Mouse (Mus musculus) G1E-ER4 (cell line): ENCODE results near the gene Dnase2a. TPM values are rescaled to one million over a fixed set of nuclear protein-coding genes. Genes with fewer than 3 reads are reported as not detected.

Source experiments
- GATA1 ChIP-seq: IDR thresholded peaks from one replicate; pipeline ENCODE4 v1.8.0; 2012; ENCODE audit warnings: low read length, inconsistent platforms
- polyA plus RNA-seq: library from polyadenylated mRNA; stranded (reverse); fragments of >175 nt; gene quantifications from 2 replicates; pipeline ENCODE4 v1.2.3, GENCODE M21; 2012

Gene Dnase2a
- polyA plus RNA-seq, 1 experiment, result 25.4 TPM

DNA sequence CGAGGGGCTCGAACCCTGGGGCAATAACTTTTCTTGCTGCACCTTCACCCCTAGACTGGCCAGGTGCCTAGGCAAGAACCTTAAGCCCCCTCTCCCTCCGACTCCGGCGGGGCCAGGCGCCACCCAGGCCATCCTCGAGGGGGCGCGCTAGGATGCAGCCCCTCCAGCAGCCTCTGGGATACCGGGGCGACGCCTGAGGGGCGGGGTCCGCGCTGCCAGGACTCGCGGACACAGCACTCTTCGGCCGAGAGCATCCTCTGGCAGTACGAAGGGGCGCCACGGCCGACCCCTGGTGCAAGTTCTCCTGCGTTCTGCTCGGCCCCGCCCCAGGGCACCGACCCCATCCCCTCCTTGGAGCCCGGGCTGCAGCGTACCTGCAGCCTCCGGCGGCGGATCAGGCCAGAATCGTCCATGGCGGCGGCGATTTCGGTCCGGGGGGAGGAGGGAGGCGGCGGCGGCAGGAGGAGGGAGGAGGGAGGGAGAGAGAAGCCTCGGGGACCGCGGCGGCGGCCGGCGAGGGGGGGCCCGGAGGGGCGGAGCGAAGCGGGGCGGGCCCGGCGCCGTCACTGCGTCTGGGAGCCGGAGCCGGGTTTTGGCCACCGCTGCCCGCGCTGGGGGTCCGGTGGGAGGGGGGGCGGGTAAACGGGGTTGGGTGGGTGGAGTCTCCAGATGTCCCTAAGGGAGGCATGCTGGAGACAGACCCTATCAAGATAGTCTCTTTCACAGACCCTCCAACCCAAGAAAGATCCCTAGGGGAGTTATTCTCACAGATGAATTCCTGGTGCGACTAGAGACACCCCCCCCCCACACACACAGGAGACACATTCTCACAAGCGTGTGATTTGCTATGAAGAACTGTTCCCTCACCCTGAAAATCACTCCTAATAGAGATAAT lies 37.5 kb downstream of the Dnase2a start:
- no peak for TF ChIP-seq GATA1

DNA sequence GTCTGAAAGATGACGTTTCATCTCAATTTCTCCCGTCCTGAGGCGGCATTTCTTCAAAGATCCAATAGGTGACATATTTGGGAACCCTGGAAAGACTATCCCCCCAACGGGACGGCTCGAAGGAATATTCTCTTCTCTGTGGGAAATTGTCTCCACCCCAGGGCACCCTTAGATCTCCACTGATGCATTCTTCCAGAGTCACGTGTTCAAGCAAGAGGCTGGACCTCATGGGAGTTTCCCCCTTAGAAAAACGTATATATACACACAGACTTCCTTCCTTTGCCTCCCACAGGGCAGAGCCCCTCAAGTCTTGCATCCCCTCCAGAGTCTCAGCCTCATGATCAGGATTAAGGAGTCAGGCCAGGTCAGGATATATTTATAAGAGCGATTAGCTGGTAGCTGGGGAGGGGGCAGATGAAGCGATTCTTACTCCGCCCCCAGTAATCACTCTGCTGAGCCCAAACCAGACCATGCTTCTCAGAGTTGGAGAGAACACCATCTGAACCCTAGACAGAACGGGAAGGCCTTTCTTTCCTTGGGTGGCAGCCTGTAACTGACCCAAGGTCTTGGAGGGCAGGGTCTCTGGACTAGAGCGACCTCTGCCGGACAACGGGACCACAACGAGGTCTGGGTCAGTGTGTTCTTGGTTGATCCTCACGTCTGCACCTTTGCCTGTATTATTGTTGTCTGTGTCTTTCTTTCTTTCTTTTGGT lies 38.3 kb downstream of the Dnase2a start, which contains the start of gene Rtbdn:
TSS of gene Rtbdn (plus strand) at position 464 of the 713 bp plus-strand sequence.
- TF ChIP-seq GATA1, result no peak

GRCm38 (mm10) chr8:84947241-84947545 lies 38.8 kb downstream of the Dnase2a start:
- TF ChIP-seq GATA1, result no peak

DNA sequence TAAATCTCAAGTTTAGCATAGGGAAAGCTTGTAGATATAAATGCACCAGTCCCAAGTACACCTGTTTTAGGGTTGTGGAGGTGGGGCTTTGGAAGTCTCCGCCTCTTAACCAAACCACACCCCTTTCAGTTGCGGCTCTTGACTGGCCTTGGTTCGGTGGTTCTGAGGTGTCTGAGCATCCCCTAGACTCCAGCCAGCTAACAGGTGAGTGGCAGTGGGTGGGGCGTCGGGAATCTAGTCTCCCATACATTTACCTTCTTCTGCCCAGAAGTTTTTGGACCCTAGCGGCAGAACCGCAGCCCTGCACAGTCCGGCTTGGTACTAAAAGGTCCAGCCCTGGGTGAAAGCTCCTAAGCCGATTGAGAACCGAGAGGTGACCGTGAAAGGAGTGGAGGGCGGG lies 41.4 kb downstream of the Dnase2a start:
- TF ChIP-seq GATA1, result no peak

DNA sequence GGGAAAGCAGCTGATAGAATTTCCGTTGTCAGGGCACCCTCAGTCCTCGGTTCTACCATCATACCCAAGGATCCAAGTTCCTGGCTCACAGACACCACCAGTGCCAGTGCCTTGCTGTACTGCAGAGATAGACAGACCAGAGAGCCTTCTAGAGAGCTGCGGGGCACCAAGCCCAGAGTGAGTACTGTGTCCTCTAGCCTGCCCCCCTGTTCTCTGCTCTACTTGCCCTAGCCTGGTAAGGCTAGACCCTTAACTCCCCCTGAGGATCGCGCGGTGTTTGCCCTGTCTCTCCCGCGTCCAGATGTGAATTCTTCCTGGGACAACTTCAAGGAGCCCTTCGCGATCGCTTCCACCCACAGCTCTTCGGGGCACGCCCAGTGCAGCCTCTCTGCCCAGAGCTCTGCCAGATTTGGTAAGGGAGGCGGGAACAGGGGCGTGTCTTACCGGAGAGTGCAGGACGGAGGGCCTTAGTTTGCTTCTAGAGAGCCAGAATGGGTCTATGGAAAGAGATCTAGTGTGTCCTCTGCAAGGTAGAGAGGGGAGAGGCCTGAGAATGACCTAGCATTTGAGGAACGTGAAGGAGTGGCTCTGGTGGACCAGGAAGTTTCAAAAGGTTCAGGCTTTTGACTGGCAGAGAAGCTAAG lies 44.4 kb downstream of the Dnase2a start:
- no peak for TF ChIP-seq GATA1

DNA sequence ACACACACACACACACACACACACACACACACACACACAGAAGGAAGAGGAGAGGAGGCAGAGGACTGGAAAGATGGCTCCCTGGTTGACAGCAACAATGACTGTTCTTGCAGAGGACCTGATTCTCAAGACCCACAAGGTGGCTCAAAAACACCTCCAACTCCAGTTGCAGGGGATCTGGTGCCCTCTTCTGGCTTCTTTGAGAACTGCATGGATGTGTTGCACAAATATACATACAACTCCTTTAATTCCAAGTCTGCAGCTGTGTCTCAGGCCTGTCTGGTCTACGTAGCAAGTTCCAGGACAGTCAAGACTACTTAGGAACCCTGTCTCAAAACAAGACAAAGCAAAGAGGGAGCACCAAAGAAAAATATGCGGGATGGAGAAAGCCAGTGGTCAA lies 48.4 kb downstream of the Dnase2a start:
- TF ChIP-seq GATA1, result no peak

DNA sequence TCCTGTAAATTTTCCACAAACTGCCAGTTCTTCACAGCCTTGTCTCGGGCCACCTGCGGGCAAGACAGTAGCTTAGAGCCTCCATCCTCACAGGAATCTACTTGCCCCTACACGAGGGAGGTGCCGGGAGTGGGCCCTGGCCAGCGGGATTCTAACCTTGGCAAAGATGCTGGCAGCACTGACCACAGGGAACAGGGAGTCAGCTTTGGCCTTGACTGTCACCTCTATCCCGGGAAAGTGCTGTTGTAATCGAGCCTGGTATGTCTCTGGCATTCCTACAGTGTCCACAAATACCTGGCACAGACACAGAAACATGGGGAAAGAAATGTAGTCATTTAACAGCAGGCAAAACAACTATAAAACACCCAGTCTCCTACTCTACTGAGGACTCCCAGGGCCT lies 51.5 kb downstream of the Dnase2a start:
- no peak for TF ChIP-seq GATA1

GRCm38 (mm10) chr8:84963952-84964351 lies 55.6 kb downstream of the Dnase2a start:
- no peak for TF ChIP-seq GATA1

- TF ChIP-seq GATA1, result no peak
Measured at GRCm38 (mm10) chr8:84965731-84966291, 57.5 kb downstream of the Dnase2a start.

DNA sequence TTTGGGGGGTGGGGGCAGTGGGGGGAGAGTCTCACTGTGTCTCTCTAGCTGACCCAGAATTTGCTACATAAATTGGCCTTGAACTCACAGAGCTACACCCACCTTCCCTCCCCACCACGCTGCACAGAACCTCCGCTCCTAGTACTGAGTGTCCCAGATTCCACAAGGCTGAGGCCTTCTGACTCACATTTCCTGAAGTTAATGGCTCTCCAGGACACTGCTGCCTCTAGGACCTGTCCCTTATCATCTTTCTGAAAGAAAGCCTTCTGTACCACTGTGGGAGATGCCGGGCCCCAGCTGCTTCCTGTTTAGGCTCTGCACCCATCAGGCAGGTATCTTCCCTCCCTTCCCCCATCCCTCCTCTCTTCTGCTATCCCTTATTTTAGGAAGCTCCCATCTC lies 58.2 kb downstream of the Dnase2a start:
- no peak for TF ChIP-seq GATA1

- TF ChIP-seq GATA1, result no peak
Measured at GRCm38 (mm10) chr8:84967532-84968304, 59.4 kb downstream of the Dnase2a start.

- no peak for TF ChIP-seq GATA1
Measured at GRCm38 (mm10) chr8:84968650-84969049, 60.3 kb downstream of the Dnase2a start.

GRCm38 (mm10) chr8:84969241-84970134 lies 61.1 kb downstream of the Dnase2a start, which contains the start of the genes Gm49661, Prdx2 and Rnaseh2a:
Gene Gm49661 (minus strand): TSS chr8:84969433.
Gene Prdx2 (plus strand): TSS chr8:84969587.
Gene Rnaseh2a (minus strand): TSS chr8:84969767.
- no peak for TF ChIP-seq GATA1
